Mouse (Mus musculus) neural tube, embryonic 12.5 days (tissue): ENCODE data around the gene Kif7. TPM values are rescaled to one million over a fixed set of nuclear protein-coding genes. Genes with fewer than 3 reads are reported as not detected.

Experiments used
- ATAC-seq: fragments of 200-750 bp; cut with Nextera tagmentation; 2 replicates; pipeline ENCODE4 v1.8.0; 2017; ENCODE audit warnings: low read depth, mild to moderate bottlenecking, moderate TSS enrichment, moderate library complexity; ENCODE audit not compliant: low FRiP score
- H3K27ac ChIP-seq: fragments of 300-500 bp; sonication (generic); 2 replicates; pipeline ENCODE4 v1.5.1; 2016
- H3K27me3 ChIP-seq: fragments of 300-500 bp; sonication (generic); replicated peaks from 2 replicates; pipeline ENCODE4 v1.6.1; 2016; ENCODE audit warnings: mild to moderate bottlenecking
- H3K36me3 ChIP-seq: fragments of 300-500 bp; sonication (generic); 2 replicates; pipeline ENCODE4 v1.6.1; 2016; ENCODE audit warnings: mild to moderate bottlenecking
- H3K4me1 ChIP-seq: fragments of 300-500 bp; sonication (generic); 2 replicates; pipeline ENCODE4 v1.6.1; 2016
- H3K4me2 ChIP-seq: fragments of 300-500 bp; sonication (generic); replicated peaks from 2 replicates; pipeline ENCODE4 v1.6.1; 2016; ENCODE audit warnings: mild to moderate bottlenecking
- H3K4me3 ChIP-seq: fragments of 300-500 bp; sonication (generic); 2 replicates; pipeline ENCODE4 v1.5.1; 2016
- H3K9ac ChIP-seq: fragments of 300-500 bp; sonication (generic); 2 replicates; pipeline ENCODE4 v1.6.1; 2016; ENCODE audit warnings: mild to moderate bottlenecking
- H3K9me3 ChIP-seq: fragments of 300-500 bp; sonication (generic); 2 replicates; pipeline ENCODE4 v1.6.1; 2016; ENCODE audit warnings: mild to moderate bottlenecking
- WGBS: fragments of 180-500 bp; shearing (Covaris S2); methylation state at CpG from one replicate; pipeline ENCODE4 v1.1.7; 2016; 5-methylcytosine and 5-hydroxymethylcytosine counted together
- polyA plus RNA-seq: library from polyadenylated mRNA; unstranded; fragments of >200 nt; fragmentation: Nextera tagmentation; extraction: Ambion mirVana; gene quantifications from 2 replicates; pipeline ENCODE4 v1.2.1, GENCODE M21; 2016

Kif7 gene
- polyA plus RNA-seq, 1 experiment from 2014 or later, result 6.0 TPM

GRCm38 (mm10) chr7:79710130-79710607 lies 5.4 kb downstream of the Kif7 start:
- Histone ChIP-seq H3K4me2 (peak overlapping the region; percentile 75), H3K9ac (peak overlapping the region; percentile 33; the same call in 1 of the 2 replicates), H3K4me3 (peak overlapping the region; percentile 39), H3K36me3 (peaks cover 23% of the 10 kb centered on the region), H3K4me1 (peaks cover 22% of the 10 kb centered on the region), H3K9me3 (no peaks in the 10 kb centered on the region), H3K27me3 (peaks cover 10% of the 10 kb centered on the region), H3K27ac (no peak overlapping the region)
- peak; percentile 79 for ATAC-seq
- WGBS, result under 1% methylated on average over 55 of the region's 55 CpGs

- WGBS, result 91% methylated on average over 5 of the region's 5 CpGs
- no peaks in the 10 kb centered on the region for H3K27me3 ChIP-seq
- peaks cover 58% of the 10 kb centered on the region for H3K36me3 ChIP-seq
- H3K27ac ChIP-seq, result no peak overlapping the region
- H3K4me2 ChIP-seq, result no peak overlapping the region
- peaks cover 7% of the 10 kb centered on the region; the same call in 1 of the 2 replicates for H3K4me1 ChIP-seq
- no peak for ATAC-seq
- no peak overlapping the region for H3K4me3 ChIP-seq
- no peaks in the 10 kb centered on the region for H3K9me3 ChIP-seq
- H3K9ac ChIP-seq, result no peak overlapping the region
Measured at GRCm38 (mm10) chr7:79705210-79705609, 10.3 kb downstream of the Kif7 start.

- Histone ChIP-seq H3K36me3 (peaks cover 69% of the 10 kb centered on the region), H3K9me3 (no peaks in the 10 kb centered on the region), H3K4me3 (no peak overlapping the region), H3K27me3 (no peaks in the 10 kb centered on the region), H3K9ac (no peak overlapping the region), H3K27ac (no peak overlapping the region), H3K4me2 (no peak overlapping the region), H3K4me1 (no peaks in the 10 kb centered on the region)
- WGBS, result 88% methylated on average over 16 of the region's 16 CpGs
- ATAC-seq, result no peak
Measured at GRCm38 (mm10) chr7:79702755-79703154, 12.8 kb downstream of the Kif7 start.

GRCm38 (mm10) chr7:79696495-79696894 lies 19.0 kb downstream of the Kif7 start:
- 92% methylated on average over 8 of the region's 8 CpGs for WGBS
- ATAC-seq, result no peak
- no peak overlapping the region for H3K9ac ChIP-seq
- H3K9me3 ChIP-seq, result no peaks in the 10 kb centered on the region
- H3K27me3 ChIP-seq, result no peaks in the 10 kb centered on the region
- H3K27ac ChIP-seq, result no peak overlapping the region
- no peak overlapping the region for H3K4me3 ChIP-seq
- peaks cover 86% of the 10 kb centered on the region for H3K36me3 ChIP-seq
- H3K4me2 ChIP-seq, result no peak overlapping the region
- no peaks in the 10 kb centered on the region for H3K4me1 ChIP-seq

- no peak overlapping the region for H3K27ac ChIP-seq
- no peaks in the 10 kb centered on the region for H3K9me3 ChIP-seq
- ATAC-seq, result no peak
- no peak overlapping the region for H3K9ac ChIP-seq
- no peak overlapping the region for H3K4me2 ChIP-seq
- no peaks in the 10 kb centered on the region for H3K4me1 ChIP-seq
- no peak overlapping the region for H3K4me3 ChIP-seq
- H3K36me3 ChIP-seq, result peaks cover 63% of the 10 kb centered on the region
- WGBS, result 93% methylated on average over 2 of the region's 2 CpGs
- no peaks in the 10 kb centered on the region for H3K27me3 ChIP-seq
Measured at GRCm38 (mm10) chr7:79680231-79680630, 35.3 kb downstream of the Kif7 start.

- no peak overlapping the region for H3K9ac ChIP-seq
- no peak overlapping the region for H3K4me2 ChIP-seq
- no peak overlapping the region for H3K27ac ChIP-seq
- H3K4me3 ChIP-seq, result no peak overlapping the region
- no peaks in the 10 kb centered on the region for H3K4me1 ChIP-seq
- H3K36me3 ChIP-seq, result peaks cover 58% of the 10 kb centered on the region
- no peak for ATAC-seq
- no peaks in the 10 kb centered on the region for H3K27me3 ChIP-seq
- no peaks in the 10 kb centered on the region for H3K9me3 ChIP-seq
Measured at GRCm38 (mm10) chr7:79679186-79679585, 36.3 kb downstream of the Kif7 start.

- Histone ChIP-seq H3K4me1 (no peaks in the 10 kb centered on the region), H3K27me3 (no peaks in the 10 kb centered on the region), H3K4me2 (no peak overlapping the region), H3K27ac (no peak overlapping the region), H3K9ac (no peak overlapping the region), H3K4me3 (no peak overlapping the region), H3K9me3 (no peaks in the 10 kb centered on the region), H3K36me3 (peaks cover 42% of the 10 kb centered on the region)
- WGBS, result 97% methylated on average over 4 of the region's 4 CpGs
- ATAC-seq, result no peak
Measured at GRCm38 (mm10) chr7:79670900-79671604, 44.5 kb downstream of the Kif7 start.

- peaks cover 33% of the 10 kb centered on the region for H3K36me3 ChIP-seq
- peaks cover 9% of the 10 kb centered on the region; the same call in 1 of the 2 replicates for H3K4me1 ChIP-seq
- no peak overlapping the region for H3K27ac ChIP-seq
- no peak overlapping the region for H3K4me3 ChIP-seq
- no peak overlapping the region for H3K4me2 ChIP-seq
- no peak for ATAC-seq
- no peak overlapping the region for H3K9ac ChIP-seq
- H3K27me3 ChIP-seq, result no peaks in the 10 kb centered on the region
- H3K9me3 ChIP-seq, result no peaks in the 10 kb centered on the region
Measured at GRCm38 (mm10) chr7:79666690-79667089, 48.8 kb downstream of the Kif7 start.

GRCm38 (mm10) chr7:79661253-79661890 lies 54.1 kb downstream of the Kif7 start:
- H3K27ac ChIP-seq, result no peak overlapping the region
- peaks cover 27% of the 10 kb centered on the region for H3K4me1 ChIP-seq
- ATAC-seq, result no peak
- peaks cover 2% of the 10 kb centered on the region; the same call in 1 of the 2 replicates for H3K36me3 ChIP-seq
- H3K9me3 ChIP-seq, result no peaks in the 10 kb centered on the region
- peak overlapping the region; percentile 92 for H3K4me3 ChIP-seq
- 19% methylated on average over 5 of the region's 5 CpGs for WGBS
- peak overlapping the region; percentile 99 for H3K4me2 ChIP-seq
- peak overlapping the region; percentile 80 for H3K9ac ChIP-seq
- no peaks in the 10 kb centered on the region for H3K27me3 ChIP-seq

GRCm38 (mm10) chr7:79660291-79661150 lies 55.0 kb downstream of the Kif7 start:
- H3K4me2 ChIP-seq, result peak overlapping the region; percentile 99
- H3K4me3 ChIP-seq, result peak overlapping the region; percentile 92
- peaks cover 27% of the 10 kb centered on the region for H3K4me1 ChIP-seq
- peak overlapping the region; percentile 80 for H3K9ac ChIP-seq
- H3K27ac ChIP-seq, result no peak overlapping the region
- 1% methylated on average over 73 of the region's 73 CpGs for WGBS
- no peaks in the 10 kb centered on the region for H3K27me3 ChIP-seq
- ATAC-seq, result peak; percentile 23
- peaks cover under 1% of the 10 kb centered on the region; the same call in 1 of the 2 replicates for H3K36me3 ChIP-seq
- no peaks in the 10 kb centered on the region for H3K9me3 ChIP-seq

GRCm38 (mm10) chr7:79659578-79660290 lies 55.8 kb downstream of the Kif7 start, which contains the start of gene Ticrr:
Ticrr (plus strand) TSS chr7:79660196.
- Histone ChIP-seq H3K4me2 (peak within 1 kb of the TSS; percentile 99), H3K9ac (peak within 1 kb of the TSS; percentile 80), H3K27me3 (no peaks in the 10 kb centered on the region), H3K9me3 (no peaks in the 10 kb centered on the region), H3K27ac (no peak within 1 kb of the TSS), H3K4me3 (peak within 1 kb of the TSS; percentile 92), H3K4me1 (peaks cover 27% of the 10 kb centered on the region), H3K36me3 (no peaks in the 10 kb centered on the region)
- WGBS, result under 1% methylated on average over 39 of the region's 39 CpGs
- peak; percentile 100 for ATAC-seq
